Mouse (Mus musculus) ES-E14 (cell line): ENCODE measurements at regions not wholly inside any gene's neighbourhood (a gene's known extent, or its start where the extent isn't known, plus 50 kb on each side); places are given as distances from the start of the nearest gene placed in this dataset.

Experiments
- DNase-seq: peaks from one replicate; pipeline ENCODE4 v3.0.0-alpha.2; 2013; ENCODE audit warnings: low read depth, low spot score
- H3K27ac ChIP-seq: 2 replicates; pipeline ENCODE4 v1.5.1; 2012; ENCODE audit warnings: low read depth, mild to moderate bottlenecking, low read length, moderate library complexity, mixed read lengths; ENCODE audit not compliant: poor library complexity, insufficient read depth, severe bottlenecking
- H3K36me3 ChIP-seq: 2 replicates; pipeline ENCODE4 v1.6.1; 2012; ENCODE audit warnings: mild to moderate bottlenecking, low read length, moderate library complexity, mixed read lengths; ENCODE audit not compliant: control insufficient read depth, poor library complexity, insufficient read depth, severe bottlenecking
- H3K4me1 ChIP-seq, 2 experiments: fragments of 150-350 bp in 1 of 2; sonication (generic) in 1 of 2; 2 replicates each; pipeline ENCODE4 v1.6.1; 2012; ENCODE audit warnings: low read length in 2 of 2, mild to moderate bottlenecking in 1 of 2, mixed read lengths in 1 of 2; ENCODE audit not compliant: control insufficient read depth in 2 of 2, insufficient read depth in 2 of 2, poor library complexity in 1 of 2
- H3K4me3 ChIP-seq, 2 experiments: fragments of 150-350 bp in 1 of 2; sonication (generic) in 1 of 2; 2 replicates each; pipeline ENCODE4 v1.5.1; 2012; ENCODE audit warnings: low read length in 2 of 2, low read depth in 1 of 2, mild to moderate bottlenecking in 1 of 2, mixed read lengths in 1 of 2; ENCODE audit not compliant: insufficient read depth in 1 of 2, poor library complexity in 1 of 2, severe bottlenecking in 1 of 2
- H3K9ac ChIP-seq: 2 replicates; pipeline ENCODE4 v1.6.1; 2012; ENCODE audit warnings: low read depth, mild to moderate bottlenecking, low read length, mixed read lengths; ENCODE audit not compliant: poor library complexity, insufficient read depth, severe bottlenecking
- H3K9me3 ChIP-seq: fragments of 150-350 bp; sonication (generic); 2 replicates; pipeline ENCODE4 v1.6.1; 2012; ENCODE audit warnings: low read depth, mild to moderate bottlenecking, low read length; ENCODE audit not compliant: control insufficient read depth, insufficient read depth
- CHD2 ChIP-seq: IDR thresholded peaks from 2 replicates; pipeline ENCODE4 v1.6.1; 2014; ENCODE audit warnings: mild to moderate bottlenecking, low read depth, low read length, inconsistent platforms
- HCFC1 ChIP-seq: IDR thresholded peaks from 2 replicates; pipeline ENCODE4 v1.6.1; 2012; ENCODE audit warnings: low read length, inconsistent platforms, borderline replicate concordance; ENCODE audit not compliant: insufficient read depth
- MAFK ChIP-seq: IDR thresholded peaks from 2 replicates; pipeline ENCODE4 v1.6.1; 2014; ENCODE audit warnings: mild to moderate bottlenecking, low read depth, low read length, inconsistent platforms; ENCODE audit not compliant: insufficient read depth
- ZC3H11A ChIP-seq: IDR thresholded peaks from 2 replicates; pipeline ENCODE4 v1.6.1; 2012; ENCODE audit warnings: low read depth, mild to moderate bottlenecking, inconsistent platforms, low read length, borderline replicate concordance
- ZNF384 ChIP-seq: IDR thresholded peaks from 2 replicates; pipeline ENCODE4 v1.6.1; 2012; ENCODE audit warnings: low read depth, low read length, inconsistent platforms
- in situ Hi-C, 2 experiments: fragments of 600-800 bp; cut with MboI; formaldehyde crosslinking; loops; one replicate each; pipeline ENCODE4 v1.15.1; 2025; ENCODE audit warnings: low sequenced_read_pairs in 2 of 2, inconsistent platforms in 1 of 2; ENCODE audit not compliant: unreplicated experiment in 2 of 2

DNA sequence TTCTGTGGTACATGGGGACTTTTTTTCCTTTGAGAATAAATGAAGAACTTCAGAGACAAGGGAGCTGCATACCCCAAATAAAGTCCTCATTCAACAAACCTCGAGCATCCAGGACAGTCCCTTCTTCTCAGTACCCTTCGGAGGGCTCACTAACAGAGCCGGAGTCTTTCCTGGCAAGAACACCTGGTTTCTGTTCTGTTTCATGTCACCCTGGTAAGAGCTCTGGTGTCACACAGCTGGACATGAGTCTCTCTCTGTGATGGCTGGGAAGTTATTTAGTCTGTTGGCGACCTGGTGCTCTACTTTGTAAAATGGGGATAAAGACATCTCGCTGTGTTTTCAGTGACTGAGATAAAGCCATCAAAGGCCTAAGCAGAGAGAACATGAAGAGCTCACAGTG lies 154.3 kb upstream of the Fndc3a start:
- Histone ChIP-seq H3K27ac (no peak overlapping the region), H3K9ac (no peak overlapping the region), H3K4me3 (no peak overlapping the region), H3K4me1 (peaks cover 0 to 2% of the 10 kb centered on the region in 2 experiments; a peak in 1 of 4 replicates), H3K36me3 (no peaks in the 10 kb centered on the region), H3K9me3 (no peaks in the 10 kb centered on the region)
- DNase-seq, result no peak
- TF ChIP-seq HCFC1, result no peak
- TF ChIP-seq MAFK, result no peak
- TF ChIP-seq ZC3H11A, result no peak
- TF ChIP-seq CHD2, result no peak
- no peak for TF ChIP-seq ZNF384
- in situ Hi-C loops, result no loop called here

- in situ Hi-C loops, result no loop called here
- Histone ChIP-seq H3K4me3 (no peak overlapping the region), H3K9ac (no peak overlapping the region), H3K9me3 (no peaks in the 10 kb centered on the region), H3K36me3 (no peaks in the 10 kb centered on the region), H3K27ac (no peak overlapping the region), H3K4me1 (no peaks in the 10 kb centered on the region)
- no peak for DNase-seq
- TF ChIP-seq ZC3H11A (no peak), MAFK (no peak), HCFC1 (no peak)
Observed at GRCm38 (mm10) chr14:72862806-72863526, 153.2 kb upstream of the Fndc3a start.

DNA sequence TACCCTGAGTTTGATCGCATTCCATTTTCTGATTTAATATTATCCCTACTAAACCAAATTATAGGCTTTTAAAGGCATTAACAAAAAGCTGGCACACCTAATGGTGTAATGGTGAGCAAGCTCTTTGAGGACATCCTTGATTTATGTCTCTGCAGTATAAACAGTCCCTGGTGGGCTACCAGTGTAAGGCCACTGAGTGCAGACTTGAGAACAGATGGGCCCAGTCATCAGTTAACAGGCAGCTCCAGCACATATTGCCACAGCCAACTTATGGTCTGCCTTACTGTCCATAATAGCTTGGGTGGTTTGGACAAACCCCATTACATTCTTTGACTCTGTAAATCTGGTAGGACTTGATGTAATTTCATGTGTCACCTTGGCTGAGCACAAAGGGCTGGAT lies 144.4 kb upstream of the Fndc3a start:
- Histone ChIP-seq H3K27ac (no peak overlapping the region), H3K9me3 (no peaks in the 10 kb centered on the region), H3K9ac (no peak overlapping the region), H3K4me3 (no peak overlapping the region), H3K4me1 (peaks cover 0 to 2% of the 10 kb centered on the region in 2 experiments; a peak in 1 of 4 replicates), H3K36me3 (no peaks in the 10 kb centered on the region)
- TF ChIP-seq CHD2, result no peak
- no peak for TF ChIP-seq ZNF384
- no peak for TF ChIP-seq MAFK
- TF ChIP-seq ZC3H11A, result no peak
- no peak for TF ChIP-seq HCFC1
- no peak for DNase-seq
- in situ Hi-C loops, result no loop called here

- Histone ChIP-seq H3K27ac (no peak overlapping the region), H3K36me3 (no peaks in the 10 kb centered on the region), H3K9me3 (no peaks in the 10 kb centered on the region), H3K9ac (no peak overlapping the region), H3K4me1 (peaks cover 4% of the 10 kb centered on the region in 2 experiments; a peak in 3 of 4 replicates), H3K4me3 (no peak overlapping the region)
- no peak for DNase-seq
- in situ Hi-C loops, result no loop called here
- TF ChIP-seq ZC3H11A (no peak), CHD2 (no peak), ZNF384 (no peak), MAFK (no peak), HCFC1 (no peak)
Observed at GRCm38 (mm10) chr14:72853104-72853503, 143.3 kb upstream of the Fndc3a start.

DNA sequence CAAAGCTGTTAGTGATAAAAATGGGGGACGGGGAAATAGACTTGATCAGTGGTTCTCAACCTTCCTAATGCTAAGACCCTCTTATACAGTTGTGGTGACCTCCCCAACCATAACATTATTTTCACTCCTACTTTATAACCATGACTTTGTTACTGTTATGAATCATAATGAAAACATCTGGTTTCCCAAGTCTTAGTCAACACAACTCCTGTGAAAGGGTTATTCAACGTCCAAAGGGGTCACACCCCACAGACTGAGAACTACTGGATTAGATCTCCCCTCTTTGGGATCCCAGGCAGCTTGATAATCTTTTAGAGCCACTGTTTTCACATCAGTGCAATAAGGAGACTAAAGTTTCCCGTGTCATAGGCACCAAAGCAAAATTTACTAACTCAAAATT lies 141.1 kb upstream of the Fndc3a start:
- no peaks in the 10 kb centered on the region for H3K36me3 ChIP-seq
- H3K9ac ChIP-seq, result no peak overlapping the region
- in situ Hi-C loops, result no loop called here
- H3K4me1 ChIP-seq, result peaks cover 4 to 8% of the 10 kb centered on the region in 2 experiments; a peak in 3 of 4 replicates
- no peak for TF ChIP-seq HCFC1
- TF ChIP-seq MAFK, result no peak
- TF ChIP-seq ZC3H11A, result no peak
- no peak for TF ChIP-seq CHD2
- no peak for TF ChIP-seq ZNF384
- H3K27ac ChIP-seq, result no peak overlapping the region
- no peak overlapping the region for H3K4me3 ChIP-seq
- DNase-seq, result no peak
- H3K9me3 ChIP-seq, result no peaks in the 10 kb centered on the region
